Mouse (Mus musculus) CH12.LX (cell line): Measurements from ENCODE around the gene Inpp5f.

ENCODE experiments used
- CHD2 ChIP-seq: IDR thresholded peaks from 2 replicates; pipeline ENCODE4 v1.6.1; 2011; ENCODE audit warnings: low read length, improper control_type of control experiment
- CTCF ChIP-seq, 2 experiments: IDR thresholded peaks in 1 of 2; conservative IDR thresholded peaks in 1 of 2; 2 replicates each; pipeline ENCODE4 v1.5.1; 2011 to 2012; ENCODE audit warnings: low read depth in 2 of 2, low read length in 2 of 2, improper control_type of control experiment in 1 of 2, inconsistent platforms in 1 of 2, mild to moderate bottlenecking in 1 of 2, moderate library complexity in 1 of 2
- ETS1 ChIP-seq: conservative IDR thresholded peaks from 2 replicates; pipeline ENCODE4 v1.6.1; 2012; ENCODE audit warnings: low read depth, mild to moderate bottlenecking, inconsistent platforms, low read length, improper control_type of control experiment, moderate library complexity
- JUN ChIP-seq: IDR thresholded peaks from 2 replicates; pipeline ENCODE4 v1.6.1; 2011; ENCODE audit warnings: low read depth, mild to moderate bottlenecking, low read length, improper control_type of control experiment, moderate library complexity; ENCODE audit not compliant: insufficient read depth
- MAX ChIP-seq: IDR thresholded peaks from 2 replicates; pipeline ENCODE4 v1.6.1; 2011; ENCODE audit warnings: low read length, improper control_type of control experiment
- PAX5 ChIP-seq: IDR thresholded peaks from 2 replicates; pipeline ENCODE4 v1.6.1; 2012; ENCODE audit warnings: low read length, inconsistent platforms, mixed read lengths
- POLR2A ChIP-seq: IDR thresholded peaks from 2 replicates; pipeline ENCODE4 v1.6.1; 2011; ENCODE audit warnings: low read depth, mild to moderate bottlenecking, improper control_type of control experiment, low read length

GRCm38 (mm10) chr7:128717991-128718390, 106.9 kb downstream of the Inpp5f start:
- no peak for TF ChIP-seq JUN
- TF ChIP-seq PAX5, result no peak
- no peak for TF ChIP-seq POLR2A
- TF ChIP-seq ETS1, result no peak
- no peak for TF ChIP-seq CTCF (conservative IDR thresholded peaks at IDR 0.05 in 1 of 2, IDR thresholded peaks at IDR 0.05 in 1 of 2; ENCODE audit: low read depth in 2 of 2, low read length in 2 of 2)
- TF ChIP-seq CHD2, result no peak
- TF ChIP-seq MAX, result no peak
